Mouse (Mus musculus) heart, postnatal 25 days (tissue): ENCODE results near the gene Cox7a1. TPM values are rescaled to one million over a fixed set of nuclear protein-coding genes. Genes with fewer than 3 reads are reported as not detected.

ENCODE experiments used
- DNase-seq: peaks from one replicate; pipeline ENCODE4 v3.0.0; 2022; ENCODE audit warnings: low spot score
- intact Hi-C: fragments of 180-260 bp; cut with DNase I; formaldehyde crosslinking; loops from one replicate; pipeline ENCODE4 v1.15.1; 2025
- total RNA-seq, 2 experiments: library from RNA; stranded (reverse); gene quantifications; 2 replicates each; pipeline ENCODE4 v1.2.3; 2021

Gene Cox7a1
- total RNA-seq, 2 experiments from 2014 or later: 2,700 to 2,749 TPM

DNA sequence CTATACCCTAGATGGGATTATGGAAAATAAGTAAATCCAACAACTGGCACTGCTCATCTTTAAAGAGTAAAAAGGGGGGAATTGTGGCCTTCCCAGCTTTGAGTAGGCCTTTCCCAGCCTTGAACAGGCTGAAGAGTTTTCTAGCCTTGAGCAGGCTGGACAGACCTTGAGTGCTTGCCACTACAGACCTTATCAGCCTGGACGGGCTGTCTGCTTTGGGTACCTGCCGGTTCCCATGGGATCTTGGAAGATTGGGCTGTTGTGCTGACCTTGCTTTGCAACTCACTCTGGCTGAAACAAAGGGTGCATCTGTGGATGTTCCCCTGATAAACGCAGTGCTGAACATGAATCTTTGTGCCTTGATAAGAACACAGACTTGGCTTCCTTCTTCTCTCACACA, 29.9 kb downstream of the Cox7a1 start:
- intact Hi-C loops: no loop called here
- no peak for DNase-seq

DNA sequence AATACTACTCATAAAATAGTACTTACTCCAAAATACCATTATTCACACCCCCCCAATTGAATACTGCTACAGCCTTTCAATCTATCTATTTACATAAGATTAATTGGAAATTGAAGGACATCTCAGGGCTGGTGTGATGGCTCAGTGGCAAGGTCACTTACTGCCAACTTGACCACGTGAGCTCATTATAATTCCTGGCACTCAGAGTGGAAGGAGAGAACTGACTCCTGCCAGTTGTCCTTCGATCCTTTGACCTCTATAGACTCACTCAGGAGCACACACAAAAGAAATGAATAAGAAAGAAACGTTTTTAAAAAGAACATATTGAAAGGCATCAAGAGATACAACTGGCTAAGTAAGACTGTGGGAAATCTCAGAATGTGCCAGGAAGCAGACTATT, 31.9 kb downstream of the Cox7a1 start:
- DNase-seq: no peak
- intact Hi-C loops: loop anchor here (5.0 kb wide), 1 partner anchor 34 kb away; the partner anchor contains the start of gene Cox7a1

DNA sequence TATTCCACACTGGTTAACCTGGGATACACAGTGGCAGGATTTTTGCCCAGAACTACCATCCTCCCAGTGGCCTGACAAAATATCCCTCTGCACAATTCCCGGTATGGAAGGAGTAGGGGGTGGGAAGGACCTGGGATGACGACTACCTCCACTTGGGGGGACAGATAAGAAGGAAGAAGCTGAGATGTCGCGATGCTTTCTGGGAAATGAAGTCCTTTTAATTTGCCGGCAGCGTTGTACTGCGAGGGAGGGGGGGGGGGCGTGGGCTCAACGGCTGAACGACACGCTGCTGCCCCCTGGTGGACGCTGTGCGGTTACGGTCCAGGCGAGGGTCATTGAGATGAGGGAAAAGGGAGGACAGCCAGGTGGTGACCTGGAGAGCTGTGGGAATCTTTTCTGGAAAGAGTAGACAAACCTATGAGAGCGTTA, 32.8 kb downstream of the Cox7a1 start:
- intact Hi-C loops: loop anchor here (5.0 kb wide), 1 partner anchor 34 kb away; the partner anchor contains the start of gene Cox7a1
- DNase-seq: no peak

DNA sequence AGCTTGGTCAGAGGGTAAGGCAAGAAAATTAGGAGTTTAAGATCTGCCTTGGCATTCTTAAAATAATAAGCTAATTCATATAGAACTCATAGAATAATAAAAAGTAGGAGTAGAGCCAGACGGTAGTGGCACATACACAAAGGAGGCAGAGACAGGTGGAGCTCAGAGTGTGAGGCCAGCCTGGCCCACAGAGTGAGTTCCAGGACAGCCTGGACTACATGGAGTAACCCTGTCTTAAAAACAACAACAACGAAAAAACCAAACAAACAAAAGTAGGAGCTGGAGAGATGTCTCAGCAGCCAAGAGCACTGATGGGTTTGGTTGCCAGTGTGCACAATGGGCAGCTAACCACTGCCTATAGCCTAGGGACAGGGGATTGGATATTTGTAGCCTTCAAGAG, 33.3 kb downstream of the Cox7a1 start:
- intact Hi-C loops: loop anchor here (5.0 kb wide), 1 partner anchor 35 kb away; the partner anchor contains the start of gene Cox7a1
- DNase-seq: no peak

DNA sequence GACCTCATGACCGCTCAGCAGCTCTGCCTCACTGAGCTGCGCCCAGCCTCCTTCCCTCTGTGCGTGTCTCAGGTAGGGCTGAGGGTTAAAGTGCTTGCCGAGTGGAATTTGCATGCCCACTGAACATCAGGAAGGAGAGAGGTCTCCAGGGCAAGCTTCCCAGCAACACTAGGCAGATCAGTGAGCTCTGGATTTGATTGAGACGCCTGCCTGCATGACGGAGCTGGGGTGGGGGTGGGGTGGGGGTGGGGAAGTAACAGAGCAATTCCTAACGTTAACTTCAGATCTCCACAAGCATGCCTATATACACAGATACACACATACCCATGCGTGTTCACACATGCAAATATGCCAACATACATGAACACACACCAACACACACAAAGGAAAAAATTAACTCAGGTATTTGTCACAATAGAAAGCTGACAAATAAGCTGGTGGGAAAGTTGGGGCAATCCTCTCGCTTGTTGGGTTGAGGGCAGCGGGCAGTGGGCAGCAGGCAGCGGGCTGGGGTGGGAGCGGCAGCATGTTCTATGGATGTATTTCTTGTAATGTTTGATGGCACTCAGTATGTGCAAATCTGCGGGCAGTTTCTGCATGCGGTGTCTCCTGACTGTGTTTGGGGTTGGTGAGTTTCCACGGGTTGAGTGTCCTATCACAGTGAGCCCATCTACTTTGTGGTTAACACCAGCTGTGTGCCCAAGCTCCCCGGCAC, 35.5 kb downstream of the Cox7a1 start:
- intact Hi-C loops: loop anchor here (5.0 kb wide), 1 partner anchor 37 kb away; the partner anchor contains the start of gene Cox7a1
- DNase-seq: no peak

DNA sequence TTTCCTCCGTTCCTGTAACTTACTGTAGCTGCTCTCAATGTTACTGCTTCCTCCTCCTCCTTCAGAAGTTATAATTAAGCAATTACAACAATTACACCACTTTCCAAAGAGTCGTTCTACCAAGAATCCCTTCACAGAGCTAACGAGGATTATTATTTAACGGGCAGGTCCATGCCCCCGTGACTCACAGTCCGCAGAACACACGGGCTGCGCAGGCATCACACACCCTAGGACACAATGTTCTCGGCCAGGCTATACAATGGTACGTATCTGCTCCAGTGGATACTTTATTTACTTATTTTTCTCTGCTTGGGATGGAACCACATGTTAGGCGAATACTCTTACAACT, 36.0 kb downstream of the Cox7a1 start:
- no peak for DNase-seq
- intact Hi-C loops: no loop called here

DNA sequence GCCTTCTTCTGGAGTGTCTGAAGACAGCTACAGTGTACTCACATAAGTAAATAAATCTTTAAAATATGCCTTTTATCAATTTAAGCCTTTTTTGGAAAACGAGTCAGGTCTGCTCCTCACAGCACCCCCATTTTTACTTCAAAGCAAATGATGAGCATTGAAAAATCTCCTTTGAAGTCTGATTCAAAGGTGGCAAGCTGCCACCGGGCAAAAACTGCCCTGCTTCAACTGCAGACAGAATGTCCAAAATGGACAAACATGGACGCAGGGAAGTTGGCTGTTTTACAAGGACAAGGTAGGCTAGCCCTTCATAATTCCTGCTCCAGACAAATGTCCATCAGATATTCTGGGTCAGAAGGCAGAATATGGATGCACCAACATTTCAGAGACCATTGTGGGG, 37.5 kb downstream of the Cox7a1 start:
- DNase-seq: no peak
- intact Hi-C loops: no loop called here

DNA sequence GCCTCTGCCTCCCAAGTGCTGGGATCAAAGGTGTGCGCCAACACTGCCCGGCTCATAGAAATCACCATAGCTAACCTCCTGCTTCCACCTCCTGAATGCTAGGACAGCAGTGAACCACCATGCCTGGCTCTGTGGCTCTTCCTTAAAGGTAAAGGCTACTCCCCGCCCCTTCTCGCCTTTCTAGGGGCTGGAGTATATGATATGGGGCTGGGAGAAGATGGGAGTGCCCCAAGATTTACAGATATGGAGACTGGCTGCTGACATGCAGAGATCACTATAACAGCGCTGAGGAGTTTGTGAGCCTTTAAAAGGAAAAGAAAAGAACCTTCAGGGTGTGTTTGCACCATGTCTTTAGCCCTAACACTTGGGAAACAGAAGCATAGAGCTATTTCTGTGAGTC, 38.3 kb downstream of the Cox7a1 start:
- DNase-seq: no peak
- intact Hi-C loops: no loop called here

DNA sequence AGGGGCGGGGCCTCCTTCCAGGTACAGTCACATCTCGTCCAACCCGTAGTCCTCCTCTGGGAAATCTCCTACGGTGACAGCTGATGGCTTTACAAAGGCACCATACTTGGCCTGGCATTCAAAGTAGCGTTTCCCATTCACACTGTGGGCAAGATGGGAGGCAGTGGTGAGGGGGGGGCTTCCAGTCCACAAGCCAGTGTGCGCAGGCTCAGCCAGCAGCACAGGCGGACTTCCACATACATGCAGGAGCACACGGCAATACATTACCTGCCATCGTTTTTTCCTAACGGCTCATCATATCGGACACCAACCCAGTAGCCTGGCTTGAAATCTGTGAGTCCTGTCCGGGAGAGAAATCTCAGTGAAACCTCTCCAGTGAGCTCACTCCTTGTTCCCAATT, 40.3 kb downstream of the Cox7a1 start:
- no peak for DNase-seq
- intact Hi-C loops: no loop called here

DNA sequence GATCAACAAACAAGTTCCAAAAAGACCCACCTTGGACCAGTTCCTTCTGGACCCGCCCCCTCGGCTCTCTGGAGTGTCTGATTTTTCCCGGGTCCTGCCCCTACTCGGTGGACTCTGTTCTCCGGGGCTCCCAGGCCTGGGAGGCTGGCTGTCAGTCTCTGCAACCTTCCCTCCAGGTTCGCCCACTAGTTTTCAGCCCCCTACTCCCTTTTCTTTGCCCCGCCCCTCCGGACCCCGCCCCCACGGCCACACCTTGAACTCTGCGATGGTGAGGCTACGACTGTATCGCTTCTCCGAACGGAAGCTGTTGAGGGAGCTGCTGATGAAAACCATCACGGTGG, 47.4 kb downstream of the Cox7a1 start:
- intact Hi-C loops: no loop called here
- no peak for DNase-seq

DNA sequence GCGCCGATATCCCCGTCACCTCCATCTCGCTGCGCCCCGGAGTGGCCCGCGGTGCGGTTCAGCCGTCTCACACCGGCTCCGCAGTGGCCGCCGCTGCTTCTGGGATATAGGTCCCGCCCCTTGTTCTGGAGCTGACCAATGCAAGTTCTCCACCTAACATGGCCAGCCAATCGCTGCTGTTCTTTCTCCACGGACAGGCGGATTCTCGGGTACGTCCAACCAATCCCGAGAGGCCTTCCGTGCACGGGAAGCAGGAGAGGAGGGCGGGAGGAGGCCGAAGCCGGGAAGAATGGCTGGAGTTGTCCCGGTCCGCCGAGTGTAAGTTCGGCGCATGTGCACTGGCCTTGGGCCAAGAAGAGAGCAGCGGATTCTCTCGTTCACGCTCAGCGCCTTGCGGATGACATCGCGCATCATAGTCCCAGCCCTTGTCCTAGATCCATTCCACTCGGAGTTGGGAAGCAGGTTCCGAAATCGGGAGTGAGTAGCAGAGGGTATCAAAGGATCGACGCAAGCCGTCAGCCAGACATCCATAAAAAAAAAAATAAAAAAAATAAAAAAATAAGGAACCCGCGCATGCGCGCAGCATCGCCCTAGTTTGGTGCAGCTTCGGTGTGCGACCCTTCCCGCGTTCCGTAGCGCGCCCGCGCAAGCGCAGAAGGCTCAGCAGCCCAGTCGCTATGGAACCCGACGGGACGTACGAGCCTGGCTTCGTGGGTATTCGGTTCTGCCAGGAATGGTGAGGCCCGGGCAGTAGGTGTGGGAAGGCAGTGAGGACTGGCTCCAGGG, 47.9 kb downstream of the Cox7a1 start, which contains the start of the genes Polr2i and Tbcb:
Gene Polr2i (plus strand): TSS at position 280 of the 786 bp plus-strand sequence.
Gene Tbcb (minus strand): TSS at position 604 of the 786 bp plus-strand sequence.
- intact Hi-C loops: no loop called here

DNA sequence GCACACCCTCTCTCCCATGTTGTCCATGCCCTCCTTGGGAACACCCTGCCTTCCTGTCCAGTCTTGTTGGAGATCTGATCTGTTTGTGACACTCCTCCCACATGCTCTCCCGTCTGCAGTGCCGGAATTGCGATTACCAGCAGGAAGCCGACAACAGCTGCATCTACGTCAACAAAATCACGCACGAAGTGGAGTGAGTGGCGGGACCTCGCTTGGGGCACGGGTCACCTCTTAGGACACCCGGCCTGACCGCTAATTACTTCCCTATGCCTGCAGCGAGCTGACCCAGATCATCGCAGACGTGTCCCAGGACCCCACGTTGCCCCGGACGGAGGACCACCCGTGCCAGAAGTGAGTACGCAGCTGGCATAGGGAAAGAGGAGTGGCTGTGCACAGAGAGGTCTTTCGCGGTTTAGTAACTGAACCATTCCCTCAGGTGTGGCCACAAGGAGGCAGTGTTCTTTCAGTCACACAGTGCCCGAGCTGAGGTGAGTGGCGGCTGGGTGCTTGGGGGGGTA, 48.7 kb downstream of the Cox7a1 start:
- intact Hi-C loops: no loop called here

More for the DNA sequence above, 47.9 kb downstream of the Cox7a1 start, which contains the start of the genes Polr2i and Tbcb:
- peak; percentile 99 for DNase-seq

DNA sequence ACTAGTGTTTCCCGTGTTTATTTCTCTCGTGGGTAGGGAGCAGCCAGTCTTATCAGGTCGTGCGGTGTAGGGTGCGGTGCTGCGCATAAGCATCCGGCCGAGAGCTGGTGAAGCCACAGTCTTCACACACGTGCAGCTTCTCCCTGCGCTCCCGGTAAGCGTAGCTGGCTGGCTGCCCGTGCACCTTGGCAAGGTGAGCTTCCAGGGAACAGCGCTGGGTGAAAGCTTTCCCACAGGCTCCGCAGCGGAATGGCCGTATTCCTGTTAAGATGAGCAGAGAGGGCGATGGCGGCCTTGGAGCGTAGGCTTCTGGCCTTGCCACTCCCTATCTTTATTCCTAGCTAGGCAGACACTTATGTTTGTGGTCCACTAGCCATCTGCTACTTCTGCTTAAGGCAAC, 49.4 kb downstream of the Cox7a1 start:
- DNase-seq: no peak
- intact Hi-C loops: no loop called here

More for the DNA sequence above, 48.7 kb downstream of the Cox7a1 start:
- no peak for DNase-seq

DNA sequence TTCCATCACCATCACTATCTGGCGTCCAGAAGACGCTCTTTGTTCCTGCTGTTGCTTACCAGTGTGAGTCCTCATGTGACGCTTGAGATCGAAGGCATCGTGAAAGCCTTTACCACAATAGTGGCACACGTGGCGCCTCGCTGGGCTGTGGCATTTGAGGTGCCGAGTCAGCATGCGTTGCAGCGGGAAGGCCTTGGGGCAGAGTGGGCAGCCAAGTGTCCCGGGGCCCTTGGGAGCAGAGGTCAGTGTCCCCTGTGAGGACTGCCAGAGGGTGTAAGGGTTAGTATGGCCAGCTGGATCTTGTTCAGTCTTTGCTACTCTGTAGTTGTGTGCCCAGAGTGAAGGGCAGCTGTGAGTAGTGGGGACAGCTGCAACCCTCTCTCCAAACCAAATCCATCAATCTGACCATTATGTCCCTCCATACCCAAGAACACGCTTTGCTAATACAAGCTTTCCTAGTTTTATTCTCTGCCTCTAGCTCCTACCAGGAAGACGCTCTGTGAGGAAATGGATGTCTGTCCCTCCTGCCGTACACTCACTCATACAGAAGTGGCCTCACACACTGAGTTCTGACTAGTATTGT, 50.4 kb downstream of the Cox7a1 start:
- DNase-seq: no peak
- intact Hi-C loops: no loop called here

DNA sequence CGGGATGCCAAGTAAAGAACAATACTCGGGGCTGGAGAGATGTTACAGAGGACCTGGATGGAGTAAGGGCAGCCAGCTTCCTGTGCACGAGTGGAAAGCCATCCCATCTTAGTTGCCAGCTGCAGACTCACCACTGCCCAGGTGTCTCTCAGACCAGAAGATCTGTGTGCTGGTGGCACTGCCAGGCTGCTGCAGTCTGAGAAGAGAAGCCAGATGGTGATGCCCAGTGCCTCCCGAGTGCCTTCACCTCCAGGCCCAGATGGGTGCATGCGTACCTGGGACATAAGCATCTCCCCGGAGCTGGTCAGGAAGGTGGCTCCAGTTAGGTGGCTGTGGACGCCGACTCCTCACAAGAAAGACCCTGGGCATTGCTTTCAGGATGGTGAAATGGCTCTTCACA, 51.1 kb downstream of the Cox7a1 start:
- intact Hi-C loops: no loop called here
- DNase-seq: no peak

DNA sequence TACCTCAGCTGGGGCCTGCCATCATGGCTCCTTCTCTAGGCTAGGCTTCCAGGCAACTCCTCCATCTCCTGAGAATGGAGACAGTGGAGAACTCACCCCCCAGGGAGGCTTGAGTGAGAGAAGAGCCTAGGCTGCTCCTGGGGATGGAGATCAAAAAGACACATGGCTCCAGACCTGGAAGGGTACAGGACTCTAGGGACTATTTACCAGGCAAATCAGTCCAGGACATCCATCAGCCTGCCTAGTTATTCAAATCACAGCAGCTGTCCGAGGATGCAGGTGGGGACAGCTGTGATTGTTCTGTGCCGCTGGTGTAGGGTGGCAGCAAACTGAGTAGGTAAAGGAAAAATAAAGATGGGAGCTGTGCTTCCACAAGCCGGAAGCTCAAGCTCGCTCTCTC, 51.7 kb downstream of the Cox7a1 start, which contains the start of gene Ovol3:
Gene Ovol3 (minus strand): TSS at position 101 of the 400 bp plus-strand sequence.
- intact Hi-C loops: no loop called here
- no peak for DNase-seq
